Mouse (Mus musculus) embryonic facial prominence, embryonic 14.5 days (tissue): ENCODE measurements at regions not wholly inside any gene's neighbourhood (a gene's known extent, or its start where the extent isn't known, plus 50 kb on each side); places are given as distances from the start of the nearest gene placed in this dataset.

Experiments used
- ATAC-seq: fragments of 200-750 bp; cut with Nextera tagmentation; 2 replicates; pipeline ENCODE4 v1.8.0; 2017; ENCODE audit warnings: low read depth, moderate number of reproducible peaks, moderate TSS enrichment
- DNase-seq: peaks from one replicate; pipeline ENCODE4 v3.0.0-alpha.2; 2015; ENCODE audit warnings: low spot score
- H3K27ac ChIP-seq: fragments of 300-500 bp; sonication (generic); replicated peaks from 2 replicates; pipeline ENCODE4 v1.5.1; 2014; ENCODE audit warnings: low read depth, mild to moderate bottlenecking, low read length, moderate library complexity
- H3K27me3 ChIP-seq: fragments of 300-500 bp; sonication (generic); replicated peaks from 2 replicates; pipeline ENCODE4 v1.6.1; 2014; ENCODE audit warnings: low read length; ENCODE audit not compliant: control insufficient read depth, insufficient read depth
- H3K36me3 ChIP-seq: fragments of 300-500 bp; sonication (generic); 2 replicates; pipeline ENCODE4 v1.6.1; 2014; ENCODE audit warnings: low read length, mixed read lengths; ENCODE audit not compliant: control insufficient read depth, insufficient read depth
- H3K4me1 ChIP-seq: fragments of 300-500 bp; sonication (generic); 2 replicates; pipeline ENCODE4 v1.6.1; 2014; ENCODE audit warnings: antibody characterized with exemption, low read length; ENCODE audit not compliant: control insufficient read depth, insufficient read depth
- H3K4me2 ChIP-seq: fragments of 300-500 bp; sonication (generic); 2 replicates; pipeline ENCODE4 v1.6.1; 2014; ENCODE audit warnings: low read depth, mild to moderate bottlenecking, low read length, moderate library complexity, mixed read lengths
- H3K4me3 ChIP-seq: fragments of 300-500 bp; sonication (generic); 2 replicates; pipeline ENCODE4 v1.5.1; 2014; ENCODE audit warnings: low read depth, mild to moderate bottlenecking, low read length
- H3K9ac ChIP-seq: fragments of 300-500 bp; sonication (generic); 2 replicates; pipeline ENCODE4 v1.6.1; 2014; ENCODE audit warnings: low read depth, mild to moderate bottlenecking, low read length, moderate library complexity, mixed read lengths
- H3K9me3 ChIP-seq: fragments of 300-500 bp; sonication (generic); 2 replicates; pipeline ENCODE4 v1.6.1; 2016; ENCODE audit warnings: low read length; ENCODE audit not compliant: control insufficient read depth
- WGBS: fragments of 180-500 bp; shearing (Covaris S2); extraction: QIAGEN DNeasy Blood & Tissue Kit; methylation state at CpG from one replicate; pipeline ENCODE4 v1.1.7; 2014; 5-methylcytosine and 5-hydroxymethylcytosine counted together

DNA sequence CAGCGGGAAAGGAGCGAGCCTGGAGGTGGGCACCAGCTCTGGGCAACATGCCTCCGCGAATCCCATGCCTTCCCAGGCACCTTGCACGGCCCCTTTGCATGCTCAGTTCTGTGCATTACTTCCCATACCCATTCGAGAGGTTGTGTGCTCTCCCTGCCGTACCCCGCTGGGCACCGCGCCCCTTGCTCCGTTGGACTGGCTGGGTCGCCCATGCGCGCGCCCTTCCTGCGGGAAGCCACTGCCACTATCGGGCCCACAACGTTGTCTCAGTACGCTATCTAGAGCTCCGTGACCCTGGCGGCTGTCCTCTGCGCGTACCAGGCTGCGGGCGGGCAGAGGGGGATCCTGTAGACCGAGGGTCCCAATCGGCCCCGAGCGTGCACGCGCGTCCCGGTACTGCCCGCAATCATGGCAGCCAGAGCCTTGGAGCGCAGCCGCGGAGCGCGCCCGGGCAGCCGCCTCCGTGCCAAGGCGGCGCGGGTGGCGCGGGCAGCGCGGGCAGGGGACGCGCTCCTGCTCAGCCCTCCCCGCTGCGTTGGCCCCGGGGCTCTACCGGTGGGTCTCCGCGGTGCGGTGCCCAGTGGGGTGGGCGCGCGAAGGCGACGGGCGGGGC lies 64.5 kb upstream of the Ppara start:
- DNase-seq, result peak; percentile 67
- WGBS, result 1% methylated on average over 36 of the region's 64 CpGs
- Histone ChIP-seq H3K36me3 (peaks cover 13% of the 10 kb centered on the region; the same call in 1 of the 2 replicates), H3K4me2 (peak overlapping the region; percentile 73), H3K27me3 (peaks cover 12% of the 10 kb centered on the region), H3K4me3 (peak overlapping the region; percentile 94), H3K27ac (peak overlapping the region; percentile 96), H3K9ac (peak overlapping the region; percentile 99), H3K9me3 (no peaks in the 10 kb centered on the region), H3K4me1 (peaks cover 26% of the 10 kb centered on the region)
- ATAC-seq, result peak; percentile 73

DNA sequence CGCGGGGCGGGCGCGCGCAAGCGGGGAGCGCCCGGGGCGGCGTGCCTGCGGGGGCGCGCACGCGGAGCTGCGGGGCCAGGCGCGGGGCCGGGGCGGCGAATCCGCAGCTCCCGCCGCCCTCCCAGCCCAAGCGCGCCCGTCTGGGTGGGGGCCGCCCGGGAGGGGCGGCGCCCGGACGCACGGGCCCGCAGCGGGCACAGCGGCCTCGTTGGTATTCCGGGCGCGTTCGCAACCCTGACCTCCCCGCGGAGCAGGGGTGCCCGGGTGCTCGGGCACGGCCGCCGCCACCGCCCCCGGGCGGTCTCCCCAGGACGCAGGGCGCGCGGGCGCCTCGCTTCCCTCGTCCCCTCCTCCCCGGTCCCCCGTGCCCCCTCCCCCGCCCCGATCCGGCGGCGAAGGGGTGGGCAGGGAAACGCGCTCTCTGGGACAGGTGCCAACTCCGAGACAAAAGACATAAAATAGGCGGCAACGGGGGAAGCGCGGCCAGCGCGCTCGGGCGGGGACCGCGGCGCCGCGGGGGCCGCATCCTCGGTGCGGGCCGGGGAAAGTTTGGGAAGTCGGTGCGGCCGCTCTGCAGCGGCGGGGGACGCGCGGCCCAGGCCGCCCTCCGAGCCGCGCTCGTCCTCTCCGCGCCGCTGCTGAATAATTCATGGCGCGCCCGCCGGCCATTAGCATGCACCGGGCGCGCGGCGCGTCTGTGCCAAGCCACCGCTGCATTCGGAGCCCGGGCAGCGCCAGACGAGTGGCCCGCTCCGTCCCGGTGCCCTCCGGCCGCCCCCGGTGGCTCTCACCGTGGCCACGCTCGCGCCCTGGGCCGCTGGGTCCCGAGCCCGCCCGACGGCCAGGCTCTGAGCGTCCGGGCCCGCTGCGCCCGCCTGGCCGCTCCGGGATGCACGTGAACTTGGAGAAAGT lies 63.7 kb upstream of the Ppara start:
- peak overlapping the region; percentile 96 for H3K27ac ChIP-seq

DNA sequence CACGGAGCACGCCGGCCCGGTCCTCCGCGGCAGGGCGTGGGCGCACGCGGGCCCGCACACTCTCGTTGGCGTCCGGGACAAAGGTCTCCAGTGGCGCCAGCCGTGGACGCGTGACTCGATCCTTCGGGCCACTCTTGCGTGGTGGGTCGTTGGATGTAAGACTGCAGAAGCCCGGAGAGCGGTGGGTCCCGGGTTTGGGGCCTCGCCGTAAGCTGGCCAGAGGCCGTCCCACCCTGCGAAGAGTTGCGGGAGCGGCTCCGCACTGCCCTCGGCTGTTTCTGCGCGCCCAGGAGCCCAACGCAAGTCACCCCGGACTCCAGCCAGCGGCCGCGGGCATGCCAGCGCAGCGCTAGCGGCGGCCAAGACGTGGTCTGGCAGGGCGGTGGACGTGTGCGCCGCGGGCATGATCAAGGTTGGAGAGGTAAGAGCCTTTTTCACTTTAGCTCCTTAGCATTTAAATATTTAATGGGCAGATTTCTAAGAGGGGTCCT lies 63.0 kb upstream of the Ppara start:
- 2% methylated on average over 34 of the region's 50 CpGs for WGBS
- no peak for DNase-seq

More for the DNA sequence above, 63.7 kb upstream of the Ppara start:
- H3K4me2 ChIP-seq, result peak overlapping the region; percentile 73
- 0% methylated on average over 8 of the region's 141 CpGs for WGBS
- H3K9ac ChIP-seq, result peak overlapping the region; percentile 99
- ATAC-seq (peak; percentile 80), DNase-seq (peak; percentile 93)
- H3K36me3 ChIP-seq, result peaks cover 20% of the 10 kb centered on the region; the same call in 1 of the 2 replicates
- peak overlapping the region; percentile 94 for H3K4me3 ChIP-seq
- no peaks in the 10 kb centered on the region for H3K9me3 ChIP-seq
- H3K4me1 ChIP-seq, result peaks cover 33% of the 10 kb centered on the region
- H3K27me3 ChIP-seq, result peaks cover 7% of the 10 kb centered on the region

DNA sequence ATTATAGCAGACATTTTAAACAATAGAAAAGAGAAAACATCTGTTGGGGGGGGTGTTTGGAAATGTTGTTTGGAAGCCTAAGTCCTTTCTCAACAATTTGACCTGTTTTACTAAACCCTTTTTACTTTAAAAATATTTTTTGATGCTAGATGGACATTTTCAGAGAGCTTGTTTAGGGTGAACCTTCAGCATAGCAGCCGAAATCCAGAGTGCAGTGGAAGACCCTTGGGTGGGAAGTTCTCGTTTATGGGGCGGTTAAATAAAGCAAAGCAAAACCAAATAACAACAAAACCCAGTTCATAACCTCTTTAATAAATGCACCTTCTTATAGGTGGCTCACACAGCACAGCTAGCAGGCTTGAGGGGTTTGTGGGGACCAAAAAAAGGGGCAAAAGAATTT lies 62.4 kb upstream of the Ppara start:
- Histone ChIP-seq H3K4me2 (peak overlapping the region; percentile 73), H3K27me3 (peaks cover 5% of the 10 kb centered on the region), H3K9me3 (no peaks in the 10 kb centered on the region), H3K27ac (no peak overlapping the region), H3K4me3 (peak overlapping the region; percentile 94), H3K4me1 (peaks cover 36% of the 10 kb centered on the region), H3K9ac (peak overlapping the region; percentile 99), H3K36me3 (peaks cover 24% of the 10 kb centered on the region; the same call in 1 of the 2 replicates)
- ATAC-seq (no peak), DNase-seq (no peak)
- 67% methylated on average over 3 of the region's 3 CpGs for WGBS

More for the DNA sequence above, 63.0 kb upstream of the Ppara start:
- Histone ChIP-seq H3K27ac (peak overlapping the region; percentile 96), H3K27me3 (peaks cover 7% of the 10 kb centered on the region), H3K4me2 (peak overlapping the region; percentile 73), H3K9me3 (no peaks in the 10 kb centered on the region), H3K36me3 (peaks cover 24% of the 10 kb centered on the region; the same call in 1 of the 2 replicates), H3K4me1 (peaks cover 36% of the 10 kb centered on the region), H3K4me3 (peak overlapping the region; percentile 94), H3K9ac (peak overlapping the region; percentile 99)
- 0 out of 2 replicates have a peak, but pooled peaks have one; percentile 2 for ATAC-seq

DNA sequence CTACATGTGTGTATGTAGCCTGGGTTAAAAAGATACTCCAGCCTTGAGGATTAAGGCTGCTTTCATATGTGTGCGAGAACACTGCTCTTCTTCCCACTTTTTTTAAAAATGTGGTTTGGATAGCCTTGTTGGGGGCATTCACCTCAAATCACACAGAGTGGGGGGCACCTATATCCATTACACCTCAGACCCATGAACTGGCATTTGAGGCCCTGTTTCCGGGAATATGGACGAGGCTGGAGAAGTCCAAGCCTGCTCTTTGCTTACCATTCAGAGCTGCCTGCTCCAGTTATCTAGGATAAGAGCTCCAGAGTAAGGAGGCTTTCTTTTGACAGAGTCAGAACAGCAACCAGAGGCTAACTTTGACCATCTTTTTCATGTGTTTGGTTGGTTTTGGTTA lies 61.9 kb upstream of the Ppara start:
- Histone ChIP-seq H3K27ac (0 out of 2 replicates have a peak overlapping the region, but pooled peaks have one; percentile 8), H3K4me3 (peak overlapping the region; percentile 94), H3K9me3 (no peaks in the 10 kb centered on the region), H3K27me3 (no peaks in the 10 kb centered on the region; the same call in 1 of the 2 replicates), H3K4me1 (peaks cover 36% of the 10 kb centered on the region), H3K9ac (peak overlapping the region; percentile 99), H3K36me3 (peaks cover 26% of the 10 kb centered on the region), H3K4me2 (peak overlapping the region; percentile 73)
- DNase-seq (no peak), ATAC-seq (no peak)
- 54% methylated on average over 3 of the region's 3 CpGs for WGBS

DNA sequence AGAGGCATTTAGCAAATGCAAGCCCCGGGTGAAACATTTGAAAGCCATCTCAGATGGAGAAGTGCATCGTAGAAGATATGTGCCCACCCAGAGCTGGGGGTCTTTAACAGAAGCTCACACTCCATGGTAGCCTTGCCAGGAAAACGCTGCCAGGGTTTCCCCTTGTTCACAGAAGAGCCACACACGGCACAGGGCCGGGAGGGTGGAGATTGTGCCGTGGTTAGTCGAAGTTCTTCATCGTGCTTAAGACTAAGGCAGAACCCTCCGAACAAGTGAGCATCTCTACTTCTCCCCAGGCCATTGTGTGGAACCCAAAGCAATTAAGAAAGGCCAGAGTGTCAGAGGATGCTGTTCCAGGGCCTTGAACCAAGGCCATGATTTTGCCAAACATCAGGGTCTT lies 61.3 kb upstream of the Ppara start:
- Histone ChIP-seq H3K9me3 (no peaks in the 10 kb centered on the region), H3K27ac (no peak overlapping the region), H3K4me2 (peak overlapping the region; percentile 73), H3K9ac (peak overlapping the region; percentile 58), H3K27me3 (no peaks in the 10 kb centered on the region; the same call in 1 of the 2 replicates), H3K4me3 (peak overlapping the region; percentile 94), H3K4me1 (peaks cover 36% of the 10 kb centered on the region), H3K36me3 (peaks cover 28% of the 10 kb centered on the region)
- WGBS, result 72% methylated on average over 9 of the region's 9 CpGs
- no peak for DNase-seq
- ATAC-seq, result no peak

DNA sequence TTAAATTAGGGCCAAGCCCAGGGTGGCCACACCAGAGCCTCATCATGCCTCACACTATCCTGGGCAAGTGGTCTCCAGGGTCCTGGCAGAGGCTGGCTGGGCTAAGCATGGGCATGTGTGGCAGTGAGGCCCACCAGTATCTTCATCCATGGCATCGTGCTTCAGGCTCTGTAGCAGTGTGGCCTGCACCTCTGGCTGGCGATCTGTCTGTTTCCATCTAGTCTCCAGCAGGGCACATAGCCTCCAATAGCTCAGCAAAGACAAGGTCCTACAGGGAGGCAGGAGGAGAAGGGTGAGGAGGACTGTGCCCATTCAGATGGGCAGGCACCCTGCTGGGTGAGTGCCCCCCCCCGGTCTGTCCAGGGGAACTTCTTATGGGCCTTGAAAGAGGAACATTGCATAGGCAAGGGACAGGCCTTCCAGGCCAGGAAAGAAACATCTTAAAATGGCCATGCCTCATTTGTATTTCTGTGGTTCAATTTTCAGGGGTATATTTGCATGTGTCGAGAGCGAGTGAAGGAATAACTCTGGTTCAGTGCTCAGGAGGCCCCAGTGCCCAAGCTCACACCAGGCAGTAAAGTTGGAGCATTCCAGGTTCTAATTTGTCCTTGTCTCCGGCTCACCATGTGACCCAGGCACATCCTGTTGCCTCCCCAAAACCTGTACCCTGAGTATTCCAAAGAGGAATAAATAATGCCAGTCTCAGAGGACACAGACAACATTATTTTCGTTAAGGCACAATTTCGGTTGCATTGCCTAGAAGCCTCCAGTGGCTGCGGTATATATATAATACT lies 60.4 kb upstream of the Ppara start:
- H3K9ac ChIP-seq, result peak overlapping the region; percentile 58
- H3K36me3 ChIP-seq, result peaks cover 28% of the 10 kb centered on the region
- WGBS, result 76% methylated on average over 9 of the region's 9 CpGs
- H3K27ac ChIP-seq, result no peak overlapping the region
- ATAC-seq (no peak), DNase-seq (no peak)
- no peaks in the 10 kb centered on the region; the same call in 1 of the 2 replicates for H3K27me3 ChIP-seq
- peak overlapping the region; percentile 73 for H3K4me2 ChIP-seq
- H3K4me1 ChIP-seq, result peaks cover 34% of the 10 kb centered on the region
- peak overlapping the region; percentile 94 for H3K4me3 ChIP-seq
- no peaks in the 10 kb centered on the region for H3K9me3 ChIP-seq

DNA sequence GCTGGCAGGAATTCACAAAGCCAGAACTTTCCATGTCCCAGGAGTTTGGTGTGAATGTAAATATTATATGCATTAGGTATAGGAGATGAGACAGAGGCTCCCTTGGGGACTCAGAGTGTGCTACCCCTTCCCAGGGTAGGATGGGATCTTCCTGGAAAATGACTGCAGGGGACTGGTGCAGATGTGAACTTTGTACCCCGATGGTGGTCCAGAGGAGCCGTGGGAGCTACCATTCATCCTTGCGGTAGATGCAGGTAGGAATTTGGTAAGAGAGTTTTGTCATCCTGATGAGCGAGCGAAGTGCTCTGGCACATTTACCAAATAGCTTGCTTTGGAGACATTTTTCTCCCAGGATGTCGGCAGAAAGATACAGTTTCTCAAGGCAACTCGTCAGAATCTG lies 59.7 kb upstream of the Ppara start:
- Histone ChIP-seq H3K27me3 (no peaks in the 10 kb centered on the region; the same call in 1 of the 2 replicates), H3K9ac (0 out of 2 replicates have a peak overlapping the region, but pooled peaks have one; percentile 14), H3K4me2 (no peak overlapping the region), H3K4me1 (peaks cover 31% of the 10 kb centered on the region), H3K4me3 (no peak overlapping the region), H3K27ac (no peak overlapping the region), H3K9me3 (no peaks in the 10 kb centered on the region), H3K36me3 (peaks cover 28% of the 10 kb centered on the region)
- WGBS, result 86% methylated on average over 7 of the region's 7 CpGs
- DNase-seq, result no peak
- ATAC-seq, result no peak
